Mouse (Mus musculus): Measurements from ENCODE around the gene Polr1d. TPM values are rescaled to one million over a fixed set of nuclear protein-coding genes. Genes with fewer than 3 reads are reported as not detected.

Polr1d gene
- total RNA-seq, 2 experiments from 2014 or later: 105 TPM

DNA sequence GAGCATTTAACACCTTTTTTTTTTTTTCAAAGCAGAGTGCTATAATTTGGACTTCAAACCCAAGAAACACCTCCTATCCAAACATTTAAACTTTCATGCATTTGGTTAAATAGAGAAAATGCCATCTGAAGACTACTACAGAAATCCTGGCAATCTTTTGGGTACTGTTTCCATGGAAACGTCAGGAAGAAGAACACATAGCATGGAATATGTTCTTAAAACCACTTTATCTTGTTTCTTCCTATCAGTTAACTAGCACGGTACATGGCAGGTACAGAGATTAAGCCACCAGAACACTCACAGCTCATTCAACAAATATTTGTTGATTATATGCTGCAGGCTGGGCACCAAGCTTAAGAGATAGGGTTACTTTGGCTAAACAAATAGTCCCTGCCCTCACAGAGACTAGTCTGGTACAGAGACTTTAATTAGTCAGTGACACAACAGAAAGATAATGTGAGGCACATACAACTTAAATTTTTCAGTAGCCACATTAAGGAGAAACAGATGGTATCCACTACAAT lies 22.0 kb upstream of the Polr1d start:
- DNase-seq (ENCODE audit: low spot score in 2 of 2): no peak

GRCm38 (mm10) chr5:147055572-147056245 lies 21.1 kb upstream of the Polr1d start:
- DNase-seq (ENCODE audit: low spot score in 2 of 2): no peak

DNA sequence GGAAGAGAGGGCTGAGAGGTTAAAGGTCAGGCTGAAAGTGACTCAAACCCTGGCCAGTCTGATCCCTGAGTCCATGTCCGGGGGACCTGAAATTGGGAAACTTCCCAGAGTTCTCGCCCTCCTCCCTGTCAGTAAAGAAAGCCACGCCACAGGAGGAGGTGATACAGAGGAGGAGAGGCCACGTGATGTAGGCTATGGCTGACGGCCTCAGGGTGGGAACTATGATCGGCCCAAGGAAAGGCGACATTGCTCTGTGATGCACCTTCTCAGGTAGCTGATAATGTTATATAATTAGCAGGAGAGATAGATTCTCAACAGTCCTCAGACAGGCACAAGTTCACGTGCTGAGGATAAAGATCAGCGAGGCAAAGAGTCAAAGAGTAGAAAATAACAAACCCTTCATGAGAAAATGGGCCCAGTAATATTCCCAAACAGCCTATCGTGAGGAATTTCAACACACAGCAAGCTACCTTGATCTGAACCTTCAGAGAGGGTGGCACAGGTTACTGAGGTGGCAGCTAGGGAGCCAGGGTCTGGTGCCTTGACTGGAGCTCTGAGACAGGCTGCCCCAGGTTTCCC lies 20.0 kb upstream of the Polr1d start:
- DNase-seq (ENCODE audit: low spot score in 2 of 2): no peak

DNA sequence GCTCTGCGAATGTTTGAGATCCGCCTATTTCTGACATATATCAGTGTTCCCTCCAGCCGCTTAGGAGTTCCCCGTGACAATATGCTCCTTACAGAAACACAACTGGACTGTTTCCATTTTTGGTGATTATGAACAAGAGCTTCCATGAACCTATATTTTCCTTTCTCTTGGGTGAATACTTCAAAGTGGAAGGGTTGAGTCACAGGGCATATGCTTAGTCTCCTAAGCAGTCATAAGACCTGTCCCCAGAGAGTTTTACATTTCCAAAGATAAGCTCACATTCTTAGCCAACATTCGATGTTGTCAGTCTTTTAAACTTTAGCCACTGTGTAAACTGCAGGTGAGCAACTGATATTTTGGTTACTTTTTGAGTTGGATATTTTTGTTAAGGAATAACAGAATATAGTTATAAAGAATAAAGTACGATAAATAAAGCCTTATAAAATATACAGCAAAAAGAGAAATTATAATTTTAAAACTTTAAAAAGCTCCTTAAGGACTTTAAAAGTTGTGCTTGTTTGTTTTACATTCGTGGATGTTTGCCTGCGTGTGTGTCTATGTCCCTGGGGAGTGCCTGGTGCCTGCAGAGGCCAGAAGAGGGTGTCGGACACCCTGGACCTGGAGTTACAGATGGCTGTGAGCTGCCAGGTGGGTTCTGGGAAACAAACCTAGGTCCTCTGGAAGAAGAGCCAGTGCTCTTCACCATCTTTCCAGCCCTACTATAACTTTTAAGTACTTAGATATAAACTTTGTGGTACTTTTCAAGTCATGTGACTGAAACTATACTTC lies 19.0 kb upstream of the Polr1d start:
- DNase-seq (ENCODE audit: low spot score in 2 of 2): no peak

- no peak for DNase-seq (ENCODE audit: low spot score in 2 of 2)
Observed at GRCm38 (mm10) chr5:147058661-147059060, 18.2 kb upstream of the Polr1d start.

- no peak for DNase-seq (ENCODE audit: low spot score in 2 of 2)
Observed at GRCm38 (mm10) chr5:147059319-147059718, 17.5 kb upstream of the Polr1d start.

DNA sequence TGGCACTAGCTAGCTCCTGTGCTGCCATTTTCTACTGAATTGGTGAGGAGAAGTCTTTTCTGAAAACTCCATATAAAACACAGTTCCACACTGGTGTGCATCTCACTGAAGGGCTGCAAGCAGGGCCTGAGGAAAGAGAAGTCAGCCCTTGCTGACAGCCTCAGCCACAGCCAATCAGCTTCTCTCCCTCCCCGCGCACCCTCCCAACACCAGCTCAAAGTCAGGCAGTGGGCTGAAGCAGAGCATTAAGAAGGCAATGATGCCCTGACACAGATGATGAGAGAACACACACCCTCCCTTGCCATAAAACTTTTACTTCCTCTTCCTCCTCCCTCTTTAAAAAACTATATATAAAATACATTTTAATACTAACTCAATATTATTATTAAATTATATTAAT lies 16.8 kb upstream of the Polr1d start:
- no peak for DNase-seq (ENCODE audit: low spot score in 2 of 2)

GRCm38 (mm10) chr5:147063215-147063661 lies 13.6 kb upstream of the Polr1d start:
- no peak for DNase-seq (ENCODE audit: low spot score in 2 of 2)

- no peak for DNase-seq (ENCODE audit: low spot score in 2 of 2)
Observed at GRCm38 (mm10) chr5:147066129-147066528, 10.7 kb upstream of the Polr1d start.

DNA sequence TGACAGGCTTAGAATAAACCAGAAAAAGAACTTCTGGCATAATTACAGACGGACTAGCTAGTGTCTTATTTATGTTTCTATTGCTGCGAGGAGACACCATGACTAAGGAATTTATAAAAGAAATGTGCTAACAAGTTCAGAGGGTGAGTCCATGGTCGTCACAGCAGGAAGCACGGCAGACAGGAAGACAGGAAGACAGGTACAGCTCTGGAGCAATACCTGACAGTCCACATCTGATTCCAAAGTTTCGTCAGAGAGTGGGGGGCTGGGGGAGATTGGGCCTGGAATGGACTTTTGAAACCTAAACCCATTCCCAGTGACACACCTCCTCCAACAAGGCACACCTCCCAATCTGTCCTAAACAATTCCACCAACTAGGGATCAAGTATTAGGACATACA lies 9.9 kb upstream of the Polr1d start:
- no peak for DNase-seq (ENCODE audit: low spot score in 2 of 2)

DNA sequence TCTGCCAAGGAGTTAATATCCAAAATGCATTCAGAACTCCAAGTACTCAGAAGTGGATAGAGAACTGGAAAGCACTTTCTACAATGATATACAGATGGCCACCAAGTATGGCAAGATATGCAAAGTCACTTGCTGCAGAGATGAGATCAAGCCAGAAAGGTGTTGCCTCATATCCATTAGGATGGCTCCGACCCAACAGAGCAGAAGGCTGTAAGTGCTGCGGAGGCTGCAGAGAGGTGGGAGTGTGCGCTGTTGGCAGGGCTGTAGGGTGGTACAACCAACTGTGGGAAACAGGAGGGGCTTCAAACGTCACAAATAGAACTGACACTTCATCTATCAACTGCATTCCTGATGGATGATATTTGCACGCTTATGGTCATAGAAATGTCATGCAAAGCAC lies 8.0 kb upstream of the Polr1d start:
- no peak for DNase-seq (ENCODE audit: low spot score in 2 of 2)

DNA sequence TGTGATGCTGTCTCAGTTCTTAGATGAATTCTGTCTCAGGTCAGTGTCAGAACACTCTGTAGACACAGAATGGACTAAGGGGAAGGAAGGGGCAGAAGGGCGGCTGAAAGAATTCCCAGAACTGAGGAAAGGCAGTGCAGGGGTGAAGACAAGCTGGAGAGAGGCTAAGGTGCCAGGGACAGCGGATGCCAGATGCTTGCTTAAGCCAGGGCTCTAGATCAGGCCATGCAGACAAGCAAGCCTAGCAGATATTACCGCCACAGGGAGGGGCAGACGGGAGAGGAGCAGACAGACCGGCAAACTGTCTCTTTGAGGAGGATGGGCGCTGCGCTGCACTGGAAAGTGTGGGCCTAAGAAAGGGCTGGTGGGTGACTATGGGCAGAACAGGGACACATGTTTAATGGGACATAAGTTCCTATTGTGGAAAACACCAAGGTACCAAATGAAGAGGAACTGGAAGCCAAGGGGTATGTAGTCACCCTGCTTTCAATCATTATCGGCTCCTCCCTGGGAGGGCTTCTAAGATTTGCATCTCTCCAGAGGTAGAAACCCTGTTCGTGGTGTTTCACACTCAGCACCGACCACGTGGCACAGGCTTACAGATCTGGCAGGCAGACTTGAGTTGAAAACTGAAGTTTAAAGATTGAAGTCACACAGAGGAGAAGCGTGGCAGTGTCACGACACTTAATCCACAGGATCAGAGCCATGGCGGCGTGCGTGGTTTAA lies 5.9 kb upstream of the Polr1d start:
- no peak for DNase-seq (ENCODE audit: low spot score in 2 of 2)

DNA sequence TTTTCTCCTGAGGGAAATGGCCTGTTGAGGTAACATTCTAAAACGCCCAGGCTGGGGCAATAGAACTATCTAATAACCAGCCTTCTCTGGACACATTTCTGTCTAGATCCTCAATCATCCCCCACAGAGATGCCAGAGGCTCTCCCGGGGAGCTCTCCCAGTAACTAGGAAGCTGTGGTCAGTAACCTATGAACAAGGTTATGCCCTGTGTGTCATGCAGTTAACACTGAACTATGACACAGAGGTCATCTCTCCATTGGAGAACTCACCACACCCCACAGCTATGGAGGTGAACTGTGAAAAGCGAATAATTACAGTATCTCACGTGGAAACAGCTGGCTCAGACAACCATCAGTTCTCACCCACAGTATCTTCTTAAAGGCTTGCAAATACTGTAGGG lies 5.0 kb upstream of the Polr1d start:
- no peak for DNase-seq (ENCODE audit: low spot score in 2 of 2)

GRCm38 (mm10) chr5:147073805-147074204 lies 3.0 kb upstream of the Polr1d start:
- no peak for DNase-seq (ENCODE audit: low spot score in 2 of 2)

DNA sequence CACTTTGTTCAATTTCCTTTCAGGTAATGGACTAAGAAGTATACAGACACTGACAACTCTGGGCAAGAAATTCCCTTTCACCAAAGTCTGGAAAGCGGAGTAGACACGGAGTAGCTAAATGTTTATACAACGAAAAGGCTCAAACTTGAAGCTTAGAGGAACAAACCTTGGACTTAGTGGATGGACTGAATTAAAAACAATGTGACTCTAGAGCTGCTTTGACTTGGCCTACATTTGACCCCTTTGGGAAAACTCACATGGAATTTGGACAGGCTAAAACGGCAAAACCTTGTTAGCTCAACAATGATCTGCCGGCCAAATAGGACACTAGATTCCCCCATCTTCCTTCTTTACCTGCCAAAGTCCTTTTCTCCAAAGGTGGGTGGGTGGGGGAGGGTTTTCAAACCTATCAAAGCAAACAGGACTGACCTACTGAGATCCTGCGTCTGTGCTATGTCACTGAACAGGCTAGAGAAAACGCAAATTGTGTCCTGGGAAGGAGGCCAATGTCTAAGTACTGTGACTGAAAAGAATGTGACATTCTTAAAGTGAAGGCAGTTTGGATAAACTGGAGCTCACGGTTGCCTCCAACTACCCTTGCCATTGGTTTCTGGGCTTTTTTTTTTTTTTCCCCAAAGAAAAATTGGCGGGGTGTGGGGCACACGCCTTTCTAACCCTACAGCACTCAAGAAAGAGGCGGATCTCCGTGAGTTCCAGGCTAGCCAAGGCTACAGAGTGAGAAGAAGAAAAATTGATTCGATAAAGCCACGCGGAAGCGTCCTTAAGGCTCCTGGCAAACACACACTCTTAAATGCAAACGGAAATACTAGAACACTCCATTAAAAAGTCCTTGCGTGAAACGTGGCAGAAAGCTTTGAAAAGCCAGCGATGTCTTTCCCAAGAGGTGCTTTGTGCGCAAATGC lies 1.5 kb upstream of the Polr1d start:
- DNase-seq (ENCODE audit: low spot score in 2 of 2): no peak

DNA sequence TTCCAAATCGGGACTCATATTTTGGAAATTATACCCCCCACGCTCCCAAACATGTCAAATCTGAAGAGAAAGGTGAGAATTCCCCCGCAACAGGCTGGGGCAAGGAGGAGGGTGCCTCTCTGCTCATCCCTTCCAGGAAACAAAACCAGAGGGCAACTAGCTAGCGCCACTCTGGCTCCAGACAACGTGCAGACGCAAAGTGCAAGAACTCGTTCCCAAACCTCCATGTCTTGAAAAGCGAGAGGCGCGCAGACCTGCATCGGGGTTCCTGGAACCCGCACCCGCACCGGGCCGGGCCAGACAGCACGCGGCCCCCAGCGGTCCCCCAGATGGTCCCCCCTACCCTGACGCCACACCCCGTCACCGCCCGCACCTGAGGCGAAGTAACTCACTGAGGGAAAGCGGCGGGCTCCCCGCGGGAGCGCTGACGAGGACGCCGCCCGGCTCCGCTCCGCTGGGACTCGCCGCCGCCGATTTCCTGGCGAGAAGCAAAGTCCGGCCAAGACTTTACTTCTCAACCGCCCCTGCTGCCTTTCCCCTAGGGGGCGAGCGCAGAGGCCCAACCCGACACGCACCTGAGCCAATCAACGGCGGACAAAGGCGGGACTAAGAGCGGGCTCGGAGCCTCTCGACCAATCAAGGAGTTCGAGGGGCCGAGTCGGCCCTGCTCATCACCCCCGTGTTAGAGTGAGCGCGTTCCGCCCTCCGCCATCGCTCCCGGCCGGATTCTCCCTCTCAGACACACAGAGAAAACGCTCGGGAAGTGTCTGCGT lies 638 bp upstream of the Polr1d start, which contains the start of gene Lnx2:
Lnx2 (minus strand) TSS at position 561 of the 773 bp plus-strand sequence.
- peak; percentile 90 to 98 for DNase-seq (ENCODE audit: low spot score in 2 of 2)

- peak; percentile 82 to 89 for DNase-seq (ENCODE audit: low spot score in 2 of 2)
Observed at GRCm38 (mm10) chr5:147077305-147078034, 620 bp downstream of the Polr1d start.

- no peak for DNase-seq (ENCODE audit: low spot score in 2 of 2)
Observed at GRCm38 (mm10) chr5:147078110-147078900, 1.5 kb downstream of the Polr1d start.
